Mouse (Mus musculus): ENCODE data around the gene Fam184a.
A peak's percentile ranks its signal among the peaks of the same experiment; 100 is the strongest.

Fam184a gene

DNA sequence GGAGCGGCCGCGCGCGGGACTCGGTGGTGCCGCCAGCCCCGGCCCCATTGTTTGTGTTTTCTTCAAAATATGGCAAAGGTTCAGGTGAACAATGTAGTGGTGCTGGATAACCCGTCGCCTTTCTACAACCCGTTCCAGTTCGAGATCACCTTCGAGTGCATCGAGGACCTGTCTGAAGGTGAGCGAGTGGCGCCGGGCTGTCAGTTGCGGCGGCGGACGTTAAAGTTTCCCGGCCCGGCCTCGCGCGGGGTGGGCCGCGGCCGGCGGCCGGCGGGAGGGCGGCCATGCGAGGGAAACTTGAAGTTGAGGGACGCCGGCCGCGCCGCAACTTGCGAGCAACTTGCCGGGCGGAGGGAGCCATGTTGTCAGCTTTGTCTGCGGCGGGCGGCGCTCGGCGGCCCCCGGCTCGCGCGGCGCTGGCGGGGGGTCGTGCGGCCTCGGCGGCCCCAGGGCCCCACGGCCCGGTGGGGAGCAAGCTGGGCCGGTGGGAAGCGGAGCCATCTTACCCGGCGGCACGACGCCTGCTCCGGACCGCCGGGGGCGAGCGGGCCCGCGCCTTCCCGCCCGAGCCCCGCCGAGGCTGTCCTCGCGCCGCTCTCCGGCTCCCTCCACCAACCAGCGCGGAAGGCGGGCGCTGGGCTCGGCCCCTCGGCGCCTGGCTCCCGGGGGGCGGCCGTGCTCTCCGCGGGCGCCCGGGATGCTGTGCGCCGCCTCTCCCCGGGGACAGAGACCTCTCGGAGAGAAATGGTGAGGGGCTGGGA lies 153.6 kb downstream of the Fam184a start:
- no peak for DNase-seq (ENCODE audit: low spot score)

DNA sequence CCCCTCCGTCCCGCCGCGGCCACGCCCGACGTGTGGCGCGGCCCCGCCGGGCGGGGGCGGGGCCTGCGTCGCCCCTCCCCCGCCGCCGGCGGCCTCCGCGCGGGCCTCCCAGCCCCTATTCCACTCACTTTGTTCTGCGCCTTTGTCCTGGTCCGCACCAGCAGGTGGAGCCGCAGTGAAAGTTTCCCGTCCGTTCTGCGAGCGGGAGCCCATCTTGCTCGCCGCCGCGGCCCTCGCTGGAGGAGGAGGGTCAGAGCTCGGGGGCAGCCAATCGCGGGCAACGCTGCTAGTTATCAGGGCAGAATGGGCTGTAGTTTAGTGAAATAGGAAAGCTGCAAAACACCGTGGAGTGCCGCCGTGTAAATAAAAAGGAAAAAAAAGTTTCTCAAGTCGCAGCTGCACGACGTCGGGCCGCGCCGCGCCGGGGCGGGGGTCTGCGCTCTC lies 154.2 kb downstream of the Fam184a start, which contains the start of gene Asf1a:
Asf1a (plus strand) TSS at position 81 of the 444 bp plus-strand sequence.
- peak; percentile 89 for DNase-seq (ENCODE audit: low spot score)

DNA sequence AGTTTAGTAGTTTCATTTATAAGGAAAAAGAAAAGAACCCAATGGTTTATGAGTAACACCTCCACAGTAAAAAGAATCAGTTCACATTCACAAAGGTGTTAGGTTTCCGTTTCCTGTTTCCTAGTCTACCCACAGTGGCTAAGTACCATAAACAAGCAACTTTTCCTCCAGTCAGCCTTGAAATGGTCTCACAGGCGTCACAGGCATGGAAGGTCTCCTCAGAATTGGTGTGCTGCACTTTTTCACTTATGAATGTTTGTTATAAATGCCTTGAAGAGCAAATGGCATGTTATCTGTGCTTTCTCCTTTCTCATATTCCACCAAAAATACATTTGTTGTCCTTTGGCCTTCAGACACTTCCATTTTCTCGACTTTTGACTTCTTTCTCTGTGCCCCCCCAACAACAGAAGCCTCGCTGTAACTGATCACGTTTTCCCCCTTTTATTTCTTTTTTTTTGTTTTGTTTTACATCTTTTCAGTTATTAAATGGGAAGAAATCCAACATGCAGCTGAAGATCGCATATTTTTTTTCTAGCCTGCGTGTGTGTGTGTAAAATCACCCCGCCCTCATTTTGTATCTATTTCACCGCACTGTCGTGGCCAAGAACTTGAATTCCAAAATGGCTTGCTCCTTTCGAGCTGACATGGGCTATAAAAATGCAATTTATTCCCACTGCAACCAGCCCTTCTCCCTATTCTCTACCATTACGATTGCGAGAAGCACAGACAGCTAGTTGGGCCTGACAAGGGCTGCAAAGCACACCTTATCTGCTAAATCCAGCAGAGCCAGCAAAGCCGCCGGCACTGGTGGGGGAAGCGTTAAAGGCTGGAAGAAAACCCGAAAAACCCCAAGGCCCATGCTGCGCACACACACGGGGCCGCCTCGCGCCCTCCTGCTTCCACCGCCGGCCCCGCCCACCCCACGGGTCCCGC lies 154.9 kb downstream of the Fam184a start:
- no peak for DNase-seq (ENCODE audit: low spot score)

DNA sequence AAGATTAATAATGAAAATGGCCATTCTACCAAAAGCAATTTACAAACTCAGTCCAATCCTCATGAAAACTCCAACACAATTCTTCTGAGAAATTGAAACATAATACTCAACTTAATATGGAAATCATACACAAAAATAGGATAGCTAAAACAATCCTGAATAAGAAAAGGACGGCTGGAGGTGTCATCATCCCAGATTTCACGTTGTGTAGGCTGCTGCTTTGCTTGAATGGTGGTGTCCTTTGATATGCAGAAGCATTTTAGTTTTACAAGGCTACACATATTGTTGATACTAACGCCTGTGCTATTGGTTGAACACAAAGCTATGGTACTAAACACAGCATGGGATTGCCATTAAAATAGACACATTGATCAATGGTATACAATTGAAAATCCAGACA lies 165.1 kb downstream of the Fam184a start:
- DNase-seq (ENCODE audit: low spot score): no peak

All from urinary bladder, postnatal 10 days (tissue).